Mouse (Mus musculus) embryo, embryonic 11.5 days (tissue): ENCODE results near the gene Lrrc30.

Source experiments
- DNase-seq: peaks from one replicate; pipeline ENCODE4 v3.0.0-alpha.2; 2012; ENCODE audit warnings: low read depth, low spot score

Gene Lrrc30

GRCm38 (mm10) chr17:67583422-67583821 is 49.1 kb downstream of the Lrrc30 start:
- DNase-seq = no peak

GRCm38 (mm10) chr17:67582681-67583356 is 49.7 kb downstream of the Lrrc30 start:
- no peak for DNase-seq

GRCm38 (mm10) chr17:67581839-67582238 is 50.7 kb downstream of the Lrrc30 start:
- DNase-seq = no peak
